Comparison of ENCODE assay signal across 8 mouse cellular contexts in genomic region chr16:93918679-93919060, GRCm38 (mm10). TPM values are rescaled to one million over a fixed set of nuclear protein-coding genes. Genes with fewer than 3 reads are reported as not detected.
DNase-seq lines count a peak whose midpoint lies in the region; ATAC-seq and TF ChIP-seq lines count a peak whose summit lies in the region.

No protein-coding gene starts in this region.

- TF ChIP-seq CTCF in heart, postnatal 0 days (IDR thresholded peaks at IDR 0.05; ENCODE audit: low read depth), result no peak
- 0 out of 2 replicates have a peak, but pooled peaks have one; percentile 2 for TF ChIP-seq CTCF in G1E (IDR thresholded peaks at IDR 0.05; ENCODE audit: low read depth, low read length)

- DNase-seq in heart, postnatal 0 days (ENCODE audit: low spot score), result no peak
- DNase-seq in heart, postnatal 36 days, result no peak
- no peak for DNase-seq in G1E (ENCODE audit: low spot score)
- DNase-seq in forebrain, embryonic 14.5 days (ENCODE audit: low spot score), result no peak
- no peak for DNase-seq in midbrain, embryonic 10.5 days (ENCODE audit: low spot score)
- DNase-seq in urinary bladder, postnatal 4 days (ENCODE audit: low spot score in 2 of 2), result no peak
- no peak for DNase-seq in thymus, postnatal 0 days (ENCODE audit: low spot score)

- no peaks in the 10 kb centered on the region for H3K36me3 ChIP-seq in heart, postnatal 0 days (replicated peaks; ENCODE audit: control insufficient read depth, insufficient read depth, low read length)
- H3K36me3 ChIP-seq in G1E (replicated peaks), result no peaks in the 10 kb centered on the region
- no peaks in the 10 kb centered on the region for H3K36me3 ChIP-seq in forebrain, embryonic 14.5 days (ENCODE audit: control insufficient read depth, insufficient read depth, low read length)
- no peaks in the 10 kb centered on the region for H3K36me3 ChIP-seq in midbrain, embryonic 10.5 days

- no peak for TF ChIP-seq EP300 in heart, postnatal 0 days (IDR thresholded peaks at IDR 0.05; ENCODE audit: low read depth)

- H3K9ac ChIP-seq in heart, postnatal 0 days (replicated peaks; ENCODE audit: low read depth, low read length), result no peak overlapping the region
- H3K9ac ChIP-seq in forebrain, embryonic 14.5 days (ENCODE audit: low read length), result no peak overlapping the region

- 0 out of 2 replicates have a peak, but pooled peaks have one; percentile 3 for ATAC-seq in heart, postnatal 0 days (ENCODE audit: insufficient read depth, low read depth)
- ATAC-seq in G1E (ENCODE audit: extremely low read depth, insufficient number of reproducible peaks, low FRiP score, poor library complexity, severe bottlenecking), result no peak
- no peak for ATAC-seq in forebrain, embryonic 14.5 days
- ATAC-seq in erythroid progenitor cell, adult 5-6 weeks (replicated peaks; ENCODE audit: low FRiP score, poor library complexity, severe bottlenecking), result no peak

- no peaks in the 10 kb centered on the region for H3K27me3 ChIP-seq in heart, postnatal 0 days (ENCODE audit: control insufficient read depth, insufficient read depth, low read length)
- H3K27me3 ChIP-seq in G1E (ENCODE audit: insufficient read depth, low read length), result peaks cover 13% of the 10 kb centered on the region; the same call in 1 of the 2 replicates
- H3K27me3 ChIP-seq in forebrain, embryonic 14.5 days (replicated peaks; ENCODE audit: control insufficient read depth, insufficient read depth, low read length), result no peaks in the 10 kb centered on the region
- H3K27me3 ChIP-seq in midbrain, embryonic 10.5 days (ENCODE audit: low read depth, poor library complexity, severe bottlenecking), result peaks cover 8% of the 10 kb centered on the region; the same call in 1 of the 2 replicates

- no peaks in the 10 kb centered on the region; the same call in 1 of the 2 replicates for H3K4me1 ChIP-seq in heart, postnatal 0 days (ENCODE audit: control insufficient read depth, insufficient read depth)
- peaks cover 14% of the 10 kb centered on the region for H3K4me1 ChIP-seq in G1E (ENCODE audit: insufficient read depth, low read depth, low read length)
- H3K4me1 ChIP-seq in forebrain, embryonic 14.5 days (ENCODE audit: control insufficient read depth, insufficient read depth, low read length), result no peaks in the 10 kb centered on the region; the same call in 1 of the 2 replicates
- H3K4me1 ChIP-seq in midbrain, embryonic 10.5 days, result peaks cover 5% of the 10 kb centered on the region

- no peak overlapping the region for H3K27ac ChIP-seq in heart, postnatal 0 days (ENCODE audit: low read depth)
- no peak overlapping the region for H3K27ac ChIP-seq in forebrain, embryonic 14.5 days (ENCODE audit: low read depth, low read length)
- H3K27ac ChIP-seq in midbrain, embryonic 10.5 days (replicated peaks), result peak overlapping the region; percentile 61

- no peaks in the 10 kb centered on the region for H3K9me3 ChIP-seq in heart, postnatal 0 days (replicated peaks; ENCODE audit: control insufficient read depth, low read length)
- H3K9me3 ChIP-seq in G1E (replicated peaks), result no peaks in the 10 kb centered on the region
- no peaks in the 10 kb centered on the region for H3K9me3 ChIP-seq in forebrain, embryonic 14.5 days (replicated peaks; ENCODE audit: control insufficient read depth, low read length)
- no peaks in the 10 kb centered on the region for H3K9me3 ChIP-seq in midbrain, embryonic 10.5 days (replicated peaks)

- 62% methylated on average over 8 of the region's 8 CpGs for WGBS in heart, postnatal 0 days
- WGBS in forebrain, embryonic 14.5 days, result 69% methylated on average over 8 of the region's 8 CpGs
- WGBS in midbrain, embryonic 10.5 days, result 69% methylated on average over 8 of the region's 8 CpGs

- intact Hi-C loops in heart, postnatal 36 days (cut with DNase I), result no loop called here

- H3K4me2 ChIP-seq in heart, postnatal 0 days (ENCODE audit: low read depth, low read length), result peak overlapping the region; percentile 19; the same call in 1 of the 2 replicates
- peak overlapping the region; percentile 33 for H3K4me2 ChIP-seq in forebrain, embryonic 14.5 days (ENCODE audit: low read length)

- H3K4me3 ChIP-seq in heart, postnatal 0 days (ENCODE audit: low read depth, low read length), result no peak overlapping the region
- no peak overlapping the region for H3K4me3 ChIP-seq in G1E (ENCODE audit: low read depth, low read length)
- H3K4me3 ChIP-seq in forebrain, embryonic 14.5 days (ENCODE audit: low read depth, low read length), result no peak overlapping the region
- peak overlapping the region; percentile 40 for H3K4me3 ChIP-seq in midbrain, embryonic 10.5 days

RNA-seq across cellular contexts. Expression of gene Chaf1b, which starts 35.0 kb away (rescaled TPM):
- 13.6 and 15.1 TPM in 2 replicates for total RNA-seq in heart, postnatal 0 days (2014; rRNA removed; ENCODE audit: low replicate concordance)
- 12.6 and 13.1 TPM in 2 replicates for polyA plus RNA-seq in heart, postnatal 0 days (2015; fragmentation: Nextera tagmentation; extraction: Ambion mirVana)
- total RNA-seq in heart, postnatal 36 days (2021), result 1 to 10 TPM in 1 of 2 experiments, under 1 TPM in 1; 0.92 to 1.4 TPM
- 36.3 and 41.9 TPM in 2 replicates for total RNA-seq in G1E (2014; fragmentation: Nextera tagmentation)
- 49.7 and 53.1 TPM in 2 replicates for total RNA-seq in G1E (2017)
- polyA plus RNA-seq in G1E (2012), result 50.3 and 67.9 TPM in 2 replicates
- 44.0 and 56.4 TPM in 2 replicates for polyA plus RNA-seq in forebrain, embryonic 14.5 days (2014; fragmentation: Nextera tagmentation; extraction: Ambion mirVana)
- polyA plus RNA-seq in midbrain, embryonic 10.5 days (2016; fragmentation: Nextera tagmentation; extraction: Ambion mirVana), result 119 and 136 TPM in 2 replicates
- 44.3 and 52.8 TPM in 2 replicates for total RNA-seq in erythroid progenitor cell, adult 5-6 weeks (2015; ENCODE audit: low replicate concordance)
- 18.5 and 52.9 TPM in 2 replicates for total RNA-seq in erythroid progenitor cell, adult 5-6 weeks (2017; ENCODE audit: low replicate concordance)
- polyA plus RNA-seq in thymus, postnatal 0 days (2015; fragmentation: Nextera tagmentation; extraction: Ambion mirVana), result 70.7 and 77.5 TPM in 2 replicates
